Mouse (Mus musculus): ENCODE data around the gene Lamc1. TPM values are rescaled to one million over a fixed set of nuclear protein-coding genes. Genes with fewer than 3 reads are reported as not detected.

Lamc1 gene
- polyA plus RNA-seq, 1 experiment from 2014 or later, result 14.8 TPM

GRCm38 (mm10) chr1:153201448-153201847 lies 131.1 kb downstream of the Lamc1 start:
- Histone ChIP-seq H3K27me3 (replicated peaks) (no peaks in the 10 kb centered on the region), H3K36me3 (no peaks in the 10 kb centered on the region), H3K4me2 (no peak overlapping the region), H3K9ac (no peak overlapping the region), H3K4me3 (no peak overlapping the region), H3K9me3 (replicated peaks) (no peaks in the 10 kb centered on the region), H3K4me1 (no peaks in the 10 kb centered on the region), H3K27ac (no peak overlapping the region)
- WGBS (ENCODE audit: insufficient replicate concordance), result 62% methylated on average over 14 of the region's 14 CpGs
- no peak for ATAC-seq

- H3K4me2 ChIP-seq, result no peak overlapping the region
- WGBS (ENCODE audit: insufficient replicate concordance), result 20% methylated on average over 3 of the region's 3 CpGs
- H3K27ac ChIP-seq, result no peak overlapping the region
- no peak overlapping the region for H3K4me3 ChIP-seq
- H3K36me3 ChIP-seq, result no peaks in the 10 kb centered on the region
- ATAC-seq, result no peak
- 0 out of 2 replicates have a peak, but pooled peaks cover 5% of the 10 kb centered on the region for H3K27me3 ChIP-seq (replicated peaks)
- H3K4me1 ChIP-seq, result no peaks in the 10 kb centered on the region
- H3K9me3 ChIP-seq (replicated peaks), result no peaks in the 10 kb centered on the region
- H3K9ac ChIP-seq, result no peak overlapping the region
Measured at GRCm38 (mm10) chr1:153197316-153197850, 135.2 kb downstream of the Lamc1 start.

GRCm38 (mm10) chr1:153192945-153193344 lies 139.6 kb downstream of the Lamc1 start:
- Histone ChIP-seq H3K36me3 (no peaks in the 10 kb centered on the region), H3K27ac (no peak overlapping the region), H3K4me2 (no peak overlapping the region), H3K27me3 (replicated peaks) (peaks cover 17% of the 10 kb centered on the region), H3K4me1 (no peaks in the 10 kb centered on the region), H3K9ac (no peak overlapping the region), H3K9me3 (replicated peaks) (no peaks in the 10 kb centered on the region), H3K4me3 (no peak overlapping the region)
- no peak for ATAC-seq
- 80% methylated on average over 6 of the region's 6 CpGs for WGBS (ENCODE audit: insufficient replicate concordance)

GRCm38 (mm10) chr1:153192379-153192778 lies 140.2 kb downstream of the Lamc1 start:
- Histone ChIP-seq H3K4me1 (no peaks in the 10 kb centered on the region), H3K4me3 (no peak overlapping the region), H3K4me2 (no peak overlapping the region), H3K9ac (no peak overlapping the region), H3K9me3 (replicated peaks) (no peaks in the 10 kb centered on the region), H3K27ac (no peak overlapping the region), H3K36me3 (no peaks in the 10 kb centered on the region), H3K27me3 (replicated peaks) (peaks cover 22% of the 10 kb centered on the region)
- ATAC-seq, result no peak
- 74% methylated on average over 4 of the region's 4 CpGs for WGBS (ENCODE audit: insufficient replicate concordance)

GRCm38 (mm10) chr1:153191943-153192329 lies 140.7 kb downstream of the Lamc1 start:
- Histone ChIP-seq H3K9ac (no peak overlapping the region), H3K4me2 (no peak overlapping the region), H3K36me3 (no peaks in the 10 kb centered on the region), H3K27ac (no peak overlapping the region), H3K27me3 (replicated peaks) (peaks cover 27% of the 10 kb centered on the region), H3K4me3 (no peak overlapping the region), H3K4me1 (no peaks in the 10 kb centered on the region), H3K9me3 (replicated peaks) (no peaks in the 10 kb centered on the region)
- no peak for ATAC-seq
- 47% methylated on average over 4 of the region's 5 CpGs for WGBS (ENCODE audit: insufficient replicate concordance)

- WGBS (ENCODE audit: insufficient replicate concordance), result 77% methylated on average over 15 of the region's 15 CpGs
- H3K27ac ChIP-seq, result no peak overlapping the region
- no peaks in the 10 kb centered on the region for H3K9me3 ChIP-seq (replicated peaks)
- no peaks in the 10 kb centered on the region for H3K36me3 ChIP-seq
- H3K27me3 ChIP-seq (replicated peaks), result peaks cover 32% of the 10 kb centered on the region
- no peak overlapping the region for H3K4me2 ChIP-seq
- no peak overlapping the region for H3K4me3 ChIP-seq
- ATAC-seq, result no peak
- H3K9ac ChIP-seq, result no peak overlapping the region
- no peaks in the 10 kb centered on the region for H3K4me1 ChIP-seq
Measured at GRCm38 (mm10) chr1:153191237-153191942, 141.2 kb downstream of the Lamc1 start.

- Histone ChIP-seq H3K9me3 (replicated peaks) (no peaks in the 10 kb centered on the region), H3K27ac (no peak overlapping the region), H3K9ac (no peak overlapping the region), H3K4me3 (no peak overlapping the region), H3K36me3 (no peaks in the 10 kb centered on the region), H3K4me2 (no peak overlapping the region), H3K4me1 (0 out of 2 replicates have a peak, but pooled peaks cover 3% of the 10 kb centered on the region), H3K27me3 (replicated peaks) (peaks cover 58% of the 10 kb centered on the region)
- WGBS (ENCODE audit: insufficient replicate concordance), result 59% methylated on average over 3 of the region's 3 CpGs
- ATAC-seq, result no peak
Measured at GRCm38 (mm10) chr1:153188081-153188480, 144.5 kb downstream of the Lamc1 start.

- H3K27me3 ChIP-seq (replicated peaks), result peaks cover 60% of the 10 kb centered on the region
- ATAC-seq, result no peak
- no peaks in the 10 kb centered on the region for H3K9me3 ChIP-seq (replicated peaks)
- H3K9ac ChIP-seq, result no peak within 1 kb of the TSS
- H3K4me1 ChIP-seq, result 0 out of 2 replicates have a peak, but pooled peaks cover 3% of the 10 kb centered on the region
- peak within 1 kb of the TSS; percentile 40 for H3K4me3 ChIP-seq
- peak within 1 kb of the TSS; percentile 59 for H3K4me2 ChIP-seq
- no peaks in the 10 kb centered on the region for H3K36me3 ChIP-seq
- no peak within 1 kb of the TSS for H3K27ac ChIP-seq
- WGBS (ENCODE audit: insufficient replicate concordance), result 4% methylated on average over 46 of the region's 46 CpGs
Measured at GRCm38 (mm10) chr1:153185828-153186803, 146.5 kb downstream of the Lamc1 start, which contains the start of gene Lamc2. Gene Lamc2 (minus strand): TSS chr1:153186447.

GRCm38 (mm10) chr1:153180586-153181289 lies 151.8 kb downstream of the Lamc1 start:
- Histone ChIP-seq H3K36me3 (no peaks in the 10 kb centered on the region), H3K27ac (no peak overlapping the region), H3K9ac (no peak overlapping the region), H3K4me3 (no peak overlapping the region), H3K4me1 (no peaks in the 10 kb centered on the region), H3K27me3 (replicated peaks) (peaks cover 26% of the 10 kb centered on the region), H3K4me2 (no peak overlapping the region), H3K9me3 (replicated peaks) (no peaks in the 10 kb centered on the region)
- ATAC-seq, result no peak
- 53% methylated on average over 9 of the region's 9 CpGs for whole genome bisulfite sequencing (ENCODE audit: insufficient replicate concordance)

GRCm38 (mm10) chr1:153180160-153180559 lies 152.4 kb downstream of the Lamc1 start:
- ATAC-seq, result no peak
- H3K4me1 ChIP-seq, result no peaks in the 10 kb centered on the region
- no peak overlapping the region for H3K9ac ChIP-seq
- WGBS (ENCODE audit: insufficient replicate concordance), result 59% methylated on average over 4 of the region's 4 CpGs
- peaks cover 21% of the 10 kb centered on the region for H3K27me3 ChIP-seq (replicated peaks)
- no peaks in the 10 kb centered on the region for H3K9me3 ChIP-seq (replicated peaks)
- no peaks in the 10 kb centered on the region for H3K36me3 ChIP-seq
- no peak overlapping the region for H3K4me3 ChIP-seq
- no peak overlapping the region for H3K27ac ChIP-seq
- no peak overlapping the region for H3K4me2 ChIP-seq

GRCm38 (mm10) chr1:153174801-153175200 lies 157.8 kb downstream of the Lamc1 start:
- no peak for ATAC-seq

More at GRCm38 (mm10) chr1:153174801-153175200, 157.8 kb downstream of the Lamc1 start:
- no peak overlapping the region for H3K4me3 ChIP-seq
- 53% methylated on average over 12 of the region's 12 CpGs for WGBS (ENCODE audit: insufficient replicate concordance)
- H3K9me3 ChIP-seq (replicated peaks), result no peaks in the 10 kb centered on the region
- no peaks in the 10 kb centered on the region for H3K36me3 ChIP-seq
- H3K9ac ChIP-seq, result no peak overlapping the region
- no peak overlapping the region for H3K4me2 ChIP-seq
- H3K4me1 ChIP-seq, result 0 out of 2 replicates have a peak, but pooled peaks cover 9% of the 10 kb centered on the region
- H3K27ac ChIP-seq, result no peak overlapping the region
- peaks cover 3% of the 10 kb centered on the region; the same call in 1 of the 2 replicates for H3K27me3 ChIP-seq (replicated peaks)

Measured in liver, embryonic 12.5 days (tissue).